Mouse (Mus musculus) cerebellum, adult 9-10 months (tissue): ENCODE measurements at regions not wholly inside any gene's neighbourhood (a gene's known extent, or its start where the extent isn't known, plus 50 kb on each side); places are given as distances from the start of the nearest gene placed in this dataset.
"Not testable (repeated sequence)": the region's sequence is repeated elsewhere in the genome, so short reads cannot be mapped to it uniquely, and the experiment has no call there.

Experiments used
- DNase-seq: peaks from one replicate; pipeline ENCODE4 v3.0.0; 2022

GRCm38 (mm10) chr5:148820476-148820875, 108.6 kb downstream of the Katnal1 start:
- no peak for DNase-seq

GRCm38 (mm10) chr5:148819423-148819822, 109.7 kb downstream of the Katnal1 start:
- no peak for DNase-seq

- no peak for DNase-seq
Observed at GRCm38 (mm10) chr5:148818746-148819145, 110.4 kb downstream of the Katnal1 start.

GRCm38 (mm10) chr5:148812840-148813239, 116.3 kb downstream of the Katnal1 start:
- DNase-seq, result no peak

GRCm38 (mm10) chr5:148812016-148812415, 117.1 kb downstream of the Katnal1 start:
- DNase-seq, result peak; percentile 49

- DNase-seq, result no peak
Observed at GRCm38 (mm10) chr5:148809485-148809884, 119.6 kb downstream of the Katnal1 start.

- DNase-seq, result no peak
Observed at GRCm38 (mm10) chr5:148809055-148809454, 120.1 kb downstream of the Katnal1 start.

GRCm38 (mm10) chr5:148808426-148808825, 120.7 kb downstream of the Katnal1 start:
- peak; percentile 32 for DNase-seq

GRCm38 (mm10) chr5:148807612-148808011, 121.5 kb downstream of the Katnal1 start:
- no peak for DNase-seq

- DNase-seq, result no peak
Observed at GRCm38 (mm10) chr5:148805030-148805429, 124.1 kb downstream of the Katnal1 start.

- DNase-seq, result no peak
Observed at GRCm38 (mm10) chr5:148803772-148804171, 125.3 kb downstream of the Katnal1 start.

- DNase-seq, result no peak
Observed at GRCm38 (mm10) chr5:148802720-148803119, 126.4 kb downstream of the Katnal1 start.

GRCm38 (mm10) chr5:148798541-148798940, 130.6 kb downstream of the Katnal1 start:
- no peak for DNase-seq

- no peak for DNase-seq
Observed at GRCm38 (mm10) chr5:148796072-148796471, 133.0 kb downstream of the Katnal1 start.

GRCm38 (mm10) chr5:148794465-148794864, 134.7 kb downstream of the Katnal1 start:
- DNase-seq, result peak; percentile 75

GRCm38 (mm10) chr5:148792736-148793440, 136.2 kb downstream of the Katnal1 start:
- peak; percentile 85 for DNase-seq

GRCm38 (mm10) chr5:148791651-148792050, 137.5 kb downstream of the Katnal1 start:
- DNase-seq, result no peak

- DNase-seq, result not testable (repeated sequence)
Observed at GRCm38 (mm10) chr5:148790343-148790742, 138.8 kb downstream of the Katnal1 start.

GRCm38 (mm10) chr5:148789823-148790222, 139.3 kb downstream of the Katnal1 start:
- no peak for DNase-seq

- no peak for DNase-seq
Observed at GRCm38 (mm10) chr5:148789147-148789566, 140.0 kb downstream of the Katnal1 start.

- DNase-seq, result no peak
Observed at GRCm38 (mm10) chr5:148788690-148789089, 140.4 kb downstream of the Katnal1 start.

GRCm38 (mm10) chr5:148787270-148787669, 141.8 kb downstream of the Katnal1 start:
- no peak for DNase-seq

GRCm38 (mm10) chr5:148781076-148781475, 148.0 kb downstream of the Katnal1 start:
- DNase-seq, result not testable (repeated sequence)

- DNase-seq, result no peak
Observed at GRCm38 (mm10) chr5:148776796-148777659, 152.1 kb downstream of the Katnal1 start.
